Mouse (Mus musculus): ENCODE data around the gene Fdxr. TPM values are rescaled to one million over a fixed set of nuclear protein-coding genes. Genes with fewer than 3 reads are reported as not detected.

The Fdxr gene
- 17.8 and 30.0 TPM in 2 replicates for polyA plus RNA-seq (2012; rRNA removed; ENCODE audit: low replicate concordance)

GRCm38 (mm10) chr11:115276780-115277603 is at the start of gene Fdxr:
Fdxr (minus strand) TSS chr11:115277050.

GRCm38 (mm10) chr11:115321906-115322693 is 45.2 kb upstream of the Fdxr start, which contains the start of gene Ush1g:
Ush1g (minus strand) TSS chr11:115322041.

GRCm38 (mm10) chr11:115306863-115307262 is 30.0 kb upstream of the Fdxr start, which contains the start of gene Otop2:
Otop2 (plus strand) TSS chr11:115307163.

GRCm38 (mm10) chr11:115297214-115297826 is 20.5 kb upstream of the Fdxr start, which contains the start of gene Fads6:
Fads6 (minus strand) TSS chr11:115297663.

GRCm38 (mm10) chr11:115267061-115267883 is 9.6 kb downstream of the Fdxr start, which contains the start of gene Grin2c:
Grin2c (minus strand) TSS chr11:115267243.

Other genes starting within 250 kb of the Fdxr start
- 20.6 and 34.4 TPM in 2 replicates for gene Cd300ld5, start 239.3 kb downstream of the Fdxr start, polyA plus RNA-seq (2012; rRNA removed; ENCODE audit: low replicate concordance)
- 72.5 and 131 TPM in 2 replicates for gene Cd300ld3, start 228.6 kb downstream of the Fdxr start, polyA plus RNA-seq (2012; rRNA removed; ENCODE audit: low replicate concordance)
- 0.13 and 0.66 TPM in 2 replicates for gene Cd300e, start 214.9 kb downstream of the Fdxr start, polyA plus RNA-seq (2012; rRNA removed; ENCODE audit: low replicate concordance)
- gene Rab37, start 185.6 kb downstream of the Fdxr start, polyA plus RNA-seq (2012; rRNA removed; ENCODE audit: low replicate concordance), result 4.9 and 6.1 TPM in 2 replicates
- 3.5 and 3.7 TPM in 2 replicates for gene Cd300lf, start 143.1 kb downstream of the Fdxr start, polyA plus RNA-seq (2012; rRNA removed; ENCODE audit: low replicate concordance)
- gene Slc9a3r1, start 113.7 kb downstream of the Fdxr start, polyA plus RNA-seq (2012; rRNA removed; ENCODE audit: low replicate concordance), result 42.0 and 64.9 TPM in 2 replicates
- gene Tmem104, start 89.6 kb downstream of the Fdxr start, polyA plus RNA-seq (2012; rRNA removed; ENCODE audit: low replicate concordance), result 22.5 TPM in 2 replicates
- gene Nat9, start 89.2 kb downstream of the Fdxr start, polyA plus RNA-seq (2012; rRNA removed; ENCODE audit: low replicate concordance), result 21.1 and 25.5 TPM in 2 replicates
- gene Grin2c, start 9.8 kb downstream of the Fdxr start, polyA plus RNA-seq (2012; rRNA removed; ENCODE audit: low replicate concordance), result 0.11 and 0.59 TPM in 2 replicates
- gene Fads6, start 20.6 kb upstream of the Fdxr start, polyA plus RNA-seq (2012; rRNA removed; ENCODE audit: low replicate concordance), result 4.2 and 5.5 TPM in 2 replicates
- gene Otop2, start 30.1 kb upstream of the Fdxr start, polyA plus RNA-seq (2012; rRNA removed; ENCODE audit: low replicate concordance), result not detected in 2 replicates
- 0.26 and 0.37 TPM in 2 replicates for gene Ush1g, start 45.0 kb upstream of the Fdxr start, polyA plus RNA-seq (2012; rRNA removed; ENCODE audit: low replicate concordance)
- 0.05 and 0.16 TPM in 2 replicates for gene Otop3, start 57.7 kb upstream of the Fdxr start, polyA plus RNA-seq (2012; rRNA removed; ENCODE audit: low replicate concordance)
- 53.5 and 57.6 TPM in 2 replicates for gene Hid1, start 90.7 kb upstream of the Fdxr start, polyA plus RNA-seq (2012; rRNA removed; ENCODE audit: low replicate concordance)
- 18.2 and 20.7 TPM in 2 replicates for gene Cdr2l, start 104.9 kb upstream of the Fdxr start, polyA plus RNA-seq (2012; rRNA removed; ENCODE audit: low replicate concordance)
- 58.1 and 65.1 TPM in 2 replicates for gene Mrpl58, start 126.7 kb upstream of the Fdxr start, polyA plus RNA-seq (2012; rRNA removed; ENCODE audit: low replicate concordance)
- gene Atp5h, start 142.9 kb upstream of the Fdxr start, polyA plus RNA-seq (2012; rRNA removed; ENCODE audit: low replicate concordance), result 52.6 and 152 TPM in 2 replicates
- gene Kctd2, start 143.1 kb upstream of the Fdxr start, polyA plus RNA-seq (2012; rRNA removed; ENCODE audit: low replicate concordance), result 36.0 and 38.1 TPM in 2 replicates
- gene Trim80, start 163.5 kb upstream of the Fdxr start, polyA plus RNA-seq (2012; rRNA removed; ENCODE audit: low replicate concordance), result 0.42 and 0.57 TPM in 2 replicates
- gene Slc16a5, start 185.4 kb upstream of the Fdxr start, polyA plus RNA-seq (2012; rRNA removed; ENCODE audit: low replicate concordance), result 5.7 and 10.6 TPM in 2 replicates
- 11.8 and 44.6 TPM in 2 replicates for gene Armc7, start 198.6 kb upstream of the Fdxr start, polyA plus RNA-seq (2012; rRNA removed; ENCODE audit: low replicate concordance)
- 41.8 and 67.1 TPM in 2 replicates for gene Nt5c, start 214.8 kb upstream of the Fdxr start, polyA plus RNA-seq (2012; rRNA removed; ENCODE audit: low replicate concordance)
- gene Jpt1, start 237.3 kb upstream of the Fdxr start, polyA plus RNA-seq (2012; rRNA removed; ENCODE audit: low replicate concordance), result 216 and 221 TPM in 2 replicates